Mouse (Mus musculus) midbrain, embryonic 10.5 days (tissue): ENCODE results near the gene Gm21953. TPM values are rescaled to one million over a fixed set of nuclear protein-coding genes. Genes with fewer than 3 reads are reported as not detected.
"Not testable (repeated sequence)": the region's sequence is repeated elsewhere in the genome, so short reads cannot be mapped to it uniquely, and the experiment has no call there.

Experiments
- DNase-seq: peaks from one replicate; pipeline ENCODE4 v3.0.0-alpha.2; 2017; ENCODE audit warnings: low spot score
- H3K27ac ChIP-seq: fragments of 300-500 bp; sonication (generic); replicated peaks from 2 replicates; pipeline ENCODE4 v1.5.1; 2016; ENCODE audit warnings: mild to moderate bottlenecking
- H3K27me3 ChIP-seq: fragments of 300-500 bp; sonication (generic); 2 replicates; pipeline ENCODE4 v1.6.1; 2016; ENCODE audit warnings: low read depth, mild to moderate bottlenecking; ENCODE audit not compliant: poor library complexity, severe bottlenecking
- H3K36me3 ChIP-seq: fragments of 300-500 bp; sonication (generic); 2 replicates; pipeline ENCODE4 v1.6.1; 2016; ENCODE audit warnings: mild to moderate bottlenecking, moderate library complexity
- H3K4me1 ChIP-seq: fragments of 300-500 bp; sonication (generic); 2 replicates; pipeline ENCODE4 v1.6.1; 2016
- H3K4me3 ChIP-seq: fragments of 300-500 bp; sonication (generic); 2 replicates; pipeline ENCODE4 v1.5.1; 2016; ENCODE audit warnings: mild to moderate bottlenecking, moderate library complexity
- H3K9me3 ChIP-seq: fragments of 300-500 bp; sonication (generic); replicated peaks from 2 replicates; pipeline ENCODE4 v1.6.1; 2016; ENCODE audit warnings: mild to moderate bottlenecking
- WGBS: fragments of 180-500 bp; shearing (Covaris S2); methylation state at CpG from one replicate; pipeline ENCODE4 v1.1.7; 2016; 5-methylcytosine and 5-hydroxymethylcytosine counted together
- polyA plus RNA-seq: library from polyadenylated mRNA; unstranded; fragments of >200 nt; fragmentation: Nextera tagmentation; extraction: Ambion mirVana; gene quantifications from 2 replicates; pipeline ENCODE4 v1.2.1, GENCODE M21; 2016

Gene Gm21953
- not detected in 2 replicates for polyA plus RNA-seq

DNA sequence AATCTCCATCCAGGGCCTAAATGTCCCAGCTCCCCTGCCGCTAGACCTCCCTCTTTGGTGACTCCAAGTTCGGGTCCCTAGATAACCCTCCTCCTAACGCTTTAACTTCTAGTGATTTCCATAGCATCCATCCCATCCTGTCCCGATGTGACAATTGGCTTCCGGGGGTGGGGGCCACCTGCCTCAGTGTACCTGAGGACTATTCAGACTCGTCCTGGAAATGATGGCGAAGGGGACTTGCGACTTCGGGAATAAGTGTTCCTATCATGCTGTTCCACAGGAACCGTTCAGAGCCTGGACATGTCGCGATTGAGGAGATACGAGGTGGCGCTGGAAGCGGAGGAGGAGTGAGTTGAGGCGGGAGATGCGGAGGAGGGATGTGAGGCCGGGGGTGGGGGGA, at the start of gene Gm21953:
TSS of gene Gm21953 (plus strand) at position 301 of the 400 bp plus-strand sequence.
- H3K36me3 ChIP-seq, H3K27ac ChIP-seq, H3K9me3 ChIP-seq, H3K4me1 ChIP-seq, H3K4me3 ChIP-seq, DNase-seq, H3K27me3 ChIP-seq: not testable (repeated sequence)
- WGBS: no CpG with 5 or more reads among the region's 18 CpGs

- not testable (repeated sequence) for DNase-seq, H3K4me1 ChIP-seq, H3K27ac ChIP-seq, H3K36me3 ChIP-seq, H3K9me3 ChIP-seq, H3K27me3 ChIP-seq, H3K4me3 ChIP-seq
- no CpG with 5 or more reads among the region's 5 CpGs for WGBS
Observed at GRCm38 (mm10) chr4:42255467-42255866, 38.6 kb upstream of the Gm21953 start, which contains the start of gene Ccl21b. Ccl21b (plus strand) TSS chr4:42255767.

GRCm38 (mm10) chr4:42318034-42318433, 24.0 kb downstream of the Gm21953 start, which contains the start of gene Fam205a3:
Fam205a3 (plus strand) TSS chr4:42318334.
- H3K27me3 ChIP-seq, DNase-seq, H3K27ac ChIP-seq, H3K36me3 ChIP-seq, H3K9me3 ChIP-seq, H3K4me3 ChIP-seq, H3K4me1 ChIP-seq: not testable (repeated sequence)
- no CpG with 5 or more reads among the region's 1 CpGs for WGBS

Other genes starting within 250 kb of the Gm21953 start
- not detected in 2 replicates for gene Gm3893, start 203.1 kb upstream of the Gm21953 start, polyA plus RNA-seq
- not detected in 2 replicates for gene Gm13304, start 179.4 kb upstream of the Gm21953 start, polyA plus RNA-seq
- gene Gm13306, start 140.8 kb upstream of the Gm21953 start, polyA plus RNA-seq: not detected in 2 replicates
- gene Gm13305, start 125.7 kb upstream of the Gm21953 start, polyA plus RNA-seq: not detected in 2 replicates
- gene Gm10600, start 53.6 kb upstream of the Gm21953 start, polyA plus RNA-seq: not detected in 2 replicates
- gene Ccl21b, start 38.5 kb upstream of the Gm21953 start, polyA plus RNA-seq: not detected in 2 replicates
- gene Fam205a3, start 24.1 kb downstream of the Gm21953 start, polyA plus RNA-seq: not detected in 2 replicates
- not detected in 2 replicates for gene Gm21586, start 145.1 kb downstream of the Gm21953 start, polyA plus RNA-seq
- not detected in 2 replicates for gene Gm2163, start 172.5 kb downstream of the Gm21953 start, polyA plus RNA-seq
- gene Fam205a2, start 233.9 kb downstream of the Gm21953 start, polyA plus RNA-seq: not detected in 2 replicates